Mouse (Mus musculus) adrenal gland, adult (tissue): ENCODE results near the gene Wwc2.

ENCODE experiments used
- DNase-seq, 2 experiments: peaks; one replicate each; pipeline ENCODE4 v3.0.0; 2022 to 2023; ENCODE audit warnings: low spot score in 1 of 2; ENCODE audit not compliant: inconsistent age in 2 of 2

The Wwc2 gene

GRCm38 (mm10) chr8:47907056-47907455, 83.7 kb downstream of the Wwc2 start:
- DNase-seq, result no peak

GRCm38 (mm10) chr8:47906142-47906541, 84.6 kb downstream of the Wwc2 start:
- no peak for DNase-seq

- no peak for DNase-seq
Observed at GRCm38 (mm10) chr8:47905256-47905655, 85.5 kb downstream of the Wwc2 start.

GRCm38 (mm10) chr8:47904004-47904403, 86.7 kb downstream of the Wwc2 start:
- DNase-seq, result no peak

- DNase-seq, result no peak
Observed at GRCm38 (mm10) chr8:47902704-47903103, 88.0 kb downstream of the Wwc2 start.

GRCm38 (mm10) chr8:47900361-47900760, 90.4 kb downstream of the Wwc2 start:
- DNase-seq, result no peak

GRCm38 (mm10) chr8:47899891-47900290, 90.8 kb downstream of the Wwc2 start:
- no peak for DNase-seq

- DNase-seq, result no peak
Observed at GRCm38 (mm10) chr8:47892419-47892818, 98.3 kb downstream of the Wwc2 start.

- DNase-seq, result no peak
Observed at GRCm38 (mm10) chr8:47891641-47892040, 99.1 kb downstream of the Wwc2 start.

GRCm38 (mm10) chr8:47890814-47891210, 99.9 kb downstream of the Wwc2 start:
- DNase-seq, result no peak

GRCm38 (mm10) chr8:47889936-47890813, 100.5 kb downstream of the Wwc2 start:
- no peak for DNase-seq

- no peak for DNase-seq
Observed at GRCm38 (mm10) chr8:47888841-47889570, 101.7 kb downstream of the Wwc2 start.

GRCm38 (mm10) chr8:47884306-47884705, 106.4 kb downstream of the Wwc2 start:
- no peak for DNase-seq

- no peak for DNase-seq
Observed at GRCm38 (mm10) chr8:47883739-47884138, 107.0 kb downstream of the Wwc2 start.

GRCm38 (mm10) chr8:47878516-47878915, 112.2 kb downstream of the Wwc2 start:
- no peak for DNase-seq

- DNase-seq, result no peak
Observed at GRCm38 (mm10) chr8:47875865-47876264, 114.9 kb downstream of the Wwc2 start.

- no peak for DNase-seq
Observed at GRCm38 (mm10) chr8:47874497-47875178, 116.1 kb downstream of the Wwc2 start.

GRCm38 (mm10) chr8:47872361-47873107, 118.2 kb downstream of the Wwc2 start:
- DNase-seq, result peak; percentile 29 to 80

- peak; percentile 79 to 94 for DNase-seq
Observed at GRCm38 (mm10) chr8:47867067-47867466, 123.7 kb downstream of the Wwc2 start.

GRCm38 (mm10) chr8:47866568-47866967, 124.2 kb downstream of the Wwc2 start:
- DNase-seq, result no peak

GRCm38 (mm10) chr8:47859259-47859658, 131.5 kb downstream of the Wwc2 start:
- DNase-seq, result no peak
